ENCODE assay signal across 12 mouse cellular contexts in the genomic region with DNA sequence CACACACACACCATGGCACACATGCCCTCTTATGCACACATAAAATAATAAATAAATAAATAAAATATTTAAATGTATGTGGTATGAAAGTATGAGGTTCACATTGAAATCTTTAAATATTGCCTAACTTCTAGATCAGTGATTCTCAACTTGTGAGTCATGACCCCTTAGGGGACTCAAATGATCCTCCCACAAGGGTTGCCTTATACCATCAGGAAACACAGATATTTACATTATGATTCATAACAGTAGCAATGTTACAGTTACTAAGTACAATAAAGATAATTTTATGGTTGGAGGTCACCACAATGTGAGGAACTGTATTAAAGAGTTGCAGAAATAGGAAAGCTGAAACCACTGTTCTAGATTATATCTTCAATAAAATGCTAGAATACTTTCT.
"Had no signal": no experiment of that assay in that cellular context is flagged by ENCODE, and none has a peak within 500 bp of the region (broad histone marks: within the 10 kb centered on the region; RNA-seq: fewer than 3 reads in every experiment).

No protein-coding gene starts in this region.

- H3K4me1 ChIP-seq: midbrain, embryonic 12.5 days had no signal

- H3K9ac ChIP-seq: lung, embryonic 14.5 days; midbrain, embryonic 12.5 days had no signal

- H3K4me2 ChIP-seq: liver, embryonic 11.5 days; lung, embryonic 14.5 days; midbrain, embryonic 12.5 days had no signal

- ATAC-seq: midbrain, embryonic 16.5 days had no signal

- H3K27ac ChIP-seq: kidney, postnatal 0 days; left cerebral cortex, adult 2 months; limb, embryonic 10.5 days; midbrain, embryonic 12.5 days had no signal

- H3K27me3 ChIP-seq: midbrain, embryonic 12.5 days had no signal

- H3K9me3 ChIP-seq: limb, embryonic 10.5 days; midbrain, embryonic 12.5 days had no signal

- H3K4me3 ChIP-seq: left cerebral cortex, adult 2 months; limb, embryonic 10.5 days; midbrain, embryonic 12.5 days had no signal

- H3K36me3 ChIP-seq: limb, embryonic 10.5 days; midbrain, embryonic 12.5 days had no signal

- DNase-seq: kidney, adult 9 months; lung, embryonic 14.5 days; lung, postnatal 14 days; right cerebral cortex, adult 18-20 months; thymus, adult 18-20 months; thymus, postnatal 14 days had no signal
